Mouse (Mus musculus): ENCODE measurements around the gene Glce. TPM values are rescaled to one million over a fixed set of nuclear protein-coding genes. Genes with fewer than 3 reads are reported as not detected.

Glce gene
- polyA plus RNA-seq, 1 experiment: 4.2 TPM

- WGBS: 44% methylated on average over 4 of the region's 4 CpGs
Measured at GRCm38 (mm10) chr9:62155821-62156220, 33.4 kb upstream of the Glce start.

GRCm38 (mm10) chr9:62155400-62155799, 32.9 kb upstream of the Glce start:
- 85% methylated on average over 6 of the region's 6 CpGs for WGBS

More at GRCm38 (mm10) chr9:62155821-62156220, 33.4 kb upstream of the Glce start:
- no peak overlapping the region for H3K27ac ChIP-seq (ENCODE audit: control insufficient read depth, insufficient read depth, low read depth, low read length, poor library complexity)
- no peak for TF ChIP-seq CTCF (IDR thresholded peaks at IDR 0.05; ENCODE audit: control insufficient read depth, insufficient read depth, low read length)
- no peak for TF ChIP-seq POLR2A (IDR thresholded peaks at IDR 0.05; ENCODE audit: borderline replicate concordance, control insufficient read depth, low read depth, low read length)
- H3K4me3 ChIP-seq (replicated peaks; ENCODE audit: control insufficient read depth, low read depth, low read length): no peak overlapping the region
- no peaks in the 10 kb centered on the region for H3K4me1 ChIP-seq (ENCODE audit: control insufficient read depth, insufficient read depth, low read length)

GRCm38 (mm10) chr9:62154956-62155355, 32.5 kb upstream of the Glce start:
- Histone ChIP-seq H3K27ac (ENCODE audit: control insufficient read depth, insufficient read depth, low read depth, low read length, poor library complexity) (no peak overlapping the region), H3K4me3 (replicated peaks; ENCODE audit: control insufficient read depth, low read depth, low read length) (no peak overlapping the region), H3K4me1 (ENCODE audit: control insufficient read depth, insufficient read depth, low read length) (no peaks in the 10 kb centered on the region)
- 66% methylated on average over 7 of the region's 7 CpGs for WGBS
- TF ChIP-seq CTCF (IDR thresholded peaks at IDR 0.05; ENCODE audit: control insufficient read depth, insufficient read depth, low read length) (no peak), POLR2A (IDR thresholded peaks at IDR 0.05; ENCODE audit: borderline replicate concordance, control insufficient read depth, low read depth, low read length) (no peak)

More at GRCm38 (mm10) chr9:62155400-62155799, 32.9 kb upstream of the Glce start:
- no peak overlapping the region for H3K4me3 ChIP-seq (replicated peaks; ENCODE audit: control insufficient read depth, low read depth, low read length)
- H3K27ac ChIP-seq (ENCODE audit: control insufficient read depth, insufficient read depth, low read depth, low read length, poor library complexity): no peak overlapping the region
- no peaks in the 10 kb centered on the region for H3K4me1 ChIP-seq (ENCODE audit: control insufficient read depth, insufficient read depth, low read length)
- TF ChIP-seq POLR2A (IDR thresholded peaks at IDR 0.05; ENCODE audit: borderline replicate concordance, control insufficient read depth, low read depth, low read length) (no peak), CTCF (IDR thresholded peaks at IDR 0.05; ENCODE audit: control insufficient read depth, insufficient read depth, low read length) (no peak)

GRCm38 (mm10) chr9:62154551-62154950, 32.1 kb upstream of the Glce start:
- WGBS: 70% methylated on average over 3 of the region's 3 CpGs
- Histone ChIP-seq H3K4me3 (replicated peaks; ENCODE audit: control insufficient read depth, low read depth, low read length) (no peak overlapping the region), H3K4me1 (ENCODE audit: control insufficient read depth, insufficient read depth, low read length) (no peaks in the 10 kb centered on the region), H3K27ac (ENCODE audit: control insufficient read depth, insufficient read depth, low read depth, low read length, poor library complexity) (no peak overlapping the region)
- no peak for TF ChIP-seq CTCF (IDR thresholded peaks at IDR 0.05; ENCODE audit: control insufficient read depth, insufficient read depth, low read length)

- H3K4me1 ChIP-seq (ENCODE audit: control insufficient read depth, insufficient read depth, low read length): no peaks in the 10 kb centered on the region
- no peak for TF ChIP-seq CTCF (IDR thresholded peaks at IDR 0.05; ENCODE audit: control insufficient read depth, insufficient read depth, low read length)
- TF ChIP-seq POLR2A (IDR thresholded peaks at IDR 0.05; ENCODE audit: borderline replicate concordance, control insufficient read depth, low read depth, low read length): no peak
- 69% methylated on average over 7 of the region's 7 CpGs for WGBS
- no peak overlapping the region for H3K27ac ChIP-seq (ENCODE audit: control insufficient read depth, insufficient read depth, low read depth, low read length, poor library complexity)
- no peak overlapping the region for H3K4me3 ChIP-seq (replicated peaks; ENCODE audit: control insufficient read depth, low read depth, low read length)
Measured at GRCm38 (mm10) chr9:62153263-62153662, 30.8 kb upstream of the Glce start.

- no peak for TF ChIP-seq CTCF (IDR thresholded peaks at IDR 0.05; ENCODE audit: control insufficient read depth, insufficient read depth, low read length)
- no peak for TF ChIP-seq POLR2A (IDR thresholded peaks at IDR 0.05; ENCODE audit: borderline replicate concordance, control insufficient read depth, low read depth, low read length)
- WGBS: 80% methylated on average over 2 of the region's 2 CpGs
- Histone ChIP-seq H3K4me1 (ENCODE audit: control insufficient read depth, insufficient read depth, low read length) (no peaks in the 10 kb centered on the region), H3K4me3 (replicated peaks; ENCODE audit: control insufficient read depth, low read depth, low read length) (no peak overlapping the region), H3K27ac (ENCODE audit: control insufficient read depth, insufficient read depth, low read depth, low read length, poor library complexity) (no peak overlapping the region)
Measured at GRCm38 (mm10) chr9:62152506-62152905, 30.1 kb upstream of the Glce start.

GRCm38 (mm10) chr9:62145198-62145597, 22.7 kb upstream of the Glce start:
- Histone ChIP-seq H3K4me1 (ENCODE audit: control insufficient read depth, insufficient read depth, low read length) (no peaks in the 10 kb centered on the region; the same call in 1 of the 2 replicates), H3K27ac (ENCODE audit: control insufficient read depth, insufficient read depth, low read depth, low read length, poor library complexity) (no peak overlapping the region), H3K4me3 (replicated peaks; ENCODE audit: control insufficient read depth, low read depth, low read length) (no peak overlapping the region)
- 80% methylated on average over 2 of the region's 2 CpGs for WGBS
- no peak for TF ChIP-seq CTCF (IDR thresholded peaks at IDR 0.05; ENCODE audit: control insufficient read depth, insufficient read depth, low read length)
- TF ChIP-seq POLR2A (IDR thresholded peaks at IDR 0.05; ENCODE audit: borderline replicate concordance, control insufficient read depth, low read depth, low read length): no peak

GRCm38 (mm10) chr9:62143428-62143827, 21.0 kb upstream of the Glce start:
- WGBS: 60% methylated on average over 7 of the region's 7 CpGs
- Histone ChIP-seq H3K4me3 (replicated peaks; ENCODE audit: control insufficient read depth, low read depth, low read length) (no peak overlapping the region), H3K4me1 (ENCODE audit: control insufficient read depth, insufficient read depth, low read length) (no peaks in the 10 kb centered on the region; the same call in 1 of the 2 replicates), H3K27ac (ENCODE audit: control insufficient read depth, insufficient read depth, low read depth, low read length, poor library complexity) (no peak overlapping the region)
- TF ChIP-seq POLR2A (IDR thresholded peaks at IDR 0.05; ENCODE audit: borderline replicate concordance, control insufficient read depth, low read depth, low read length) (no peak), CTCF (IDR thresholded peaks at IDR 0.05; ENCODE audit: control insufficient read depth, insufficient read depth, low read length) (no peak)

GRCm38 (mm10) chr9:62139027-62139426, 16.6 kb upstream of the Glce start:
- 51% methylated on average over 7 of the region's 7 CpGs for WGBS
- TF ChIP-seq POLR2A (IDR thresholded peaks at IDR 0.05; ENCODE audit: borderline replicate concordance, control insufficient read depth, low read depth, low read length) (no peak), CTCF (IDR thresholded peaks at IDR 0.05; ENCODE audit: control insufficient read depth, insufficient read depth, low read length) (no peak)
- Histone ChIP-seq H3K4me3 (replicated peaks; ENCODE audit: control insufficient read depth, low read depth, low read length) (no peak overlapping the region), H3K27ac (ENCODE audit: control insufficient read depth, insufficient read depth, low read depth, low read length, poor library complexity) (no peak overlapping the region), H3K4me1 (ENCODE audit: control insufficient read depth, insufficient read depth, low read length) (no peaks in the 10 kb centered on the region; the same call in 1 of the 2 replicates)
